Mouse (Mus musculus): ENCODE measurements at regions not wholly inside any gene's neighbourhood (a gene's known extent, or its start where the extent isn't known, plus 50 kb on each side); places are given as distances from the start of the nearest gene placed in this dataset.

DNA sequence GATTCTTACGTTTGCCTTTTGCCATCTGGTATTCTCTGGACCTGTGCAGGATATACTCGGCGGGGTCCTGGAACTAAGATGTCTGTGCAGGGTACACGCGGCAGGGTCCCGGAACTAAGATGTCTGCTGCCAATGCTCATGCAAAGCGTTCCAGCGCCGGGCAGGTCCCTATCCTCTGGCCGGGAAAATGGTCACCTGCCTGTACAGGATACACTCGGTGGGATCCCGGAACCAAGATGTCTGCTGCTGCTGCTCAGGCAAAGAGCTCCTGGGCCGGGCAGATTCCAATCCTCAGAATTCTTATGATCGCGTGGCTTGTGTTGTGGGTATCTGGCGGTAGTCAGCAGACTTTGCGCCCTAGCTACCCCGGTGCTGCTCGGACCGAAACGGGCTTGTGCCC, 61.0 kb upstream of the Esp38 start:
- peak; percentile 39 for DNase-seq (ENCODE audit: low read depth, low spot score)
